Mouse (Mus musculus) lung, postnatal 4 days (tissue): ENCODE results near the gene Map3k3.
A peak's percentile ranks its signal among the peaks of the same experiment; 100 is the strongest.

Source experiments
- DNase-seq, 2 experiments: peaks; one replicate each; pipeline ENCODE4 v3.0.0; 2021

Map3k3 gene

DNA sequence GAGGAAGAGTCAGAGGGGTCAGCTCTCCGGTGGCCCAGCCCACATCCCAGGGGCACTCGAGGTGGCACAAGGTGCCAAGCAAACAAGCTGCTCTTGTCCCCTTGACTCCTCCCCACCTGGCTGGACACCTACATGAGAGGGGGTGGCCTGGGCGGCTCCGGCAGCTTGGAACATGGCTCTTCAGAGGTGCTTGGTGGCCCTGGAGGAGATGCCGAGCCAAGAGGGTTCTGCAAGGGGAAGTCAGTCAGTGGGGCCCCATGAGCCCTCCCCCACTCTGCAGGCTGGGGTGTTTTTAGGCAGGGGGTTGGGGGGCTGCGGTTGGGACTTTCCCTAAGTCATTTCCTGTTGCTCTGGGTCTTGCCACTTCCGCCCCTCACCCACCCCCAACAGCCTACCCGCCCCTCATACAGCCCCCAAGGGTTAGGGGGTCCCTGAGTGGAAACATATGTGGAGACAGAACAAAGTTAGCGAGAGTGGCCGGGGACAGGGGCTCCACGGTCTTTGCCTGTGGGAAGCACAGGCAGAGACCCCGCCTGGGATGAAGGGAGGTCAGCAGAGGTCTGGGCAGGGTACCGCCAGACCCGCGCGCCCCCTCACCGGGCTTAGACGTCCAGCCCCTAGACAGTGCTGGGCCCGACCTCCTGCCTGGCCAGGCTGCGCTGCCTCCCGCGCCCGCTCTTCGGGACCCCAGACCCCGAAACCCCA, 75.0 kb downstream of the Map3k3 start:
- peak; percentile 80 to 92 for DNase-seq

GRCm38 (mm10) chr11:106159921-106160840, 75.8 kb downstream of the Map3k3 start:
- DNase-seq, result peak; percentile 86 to 92

DNA sequence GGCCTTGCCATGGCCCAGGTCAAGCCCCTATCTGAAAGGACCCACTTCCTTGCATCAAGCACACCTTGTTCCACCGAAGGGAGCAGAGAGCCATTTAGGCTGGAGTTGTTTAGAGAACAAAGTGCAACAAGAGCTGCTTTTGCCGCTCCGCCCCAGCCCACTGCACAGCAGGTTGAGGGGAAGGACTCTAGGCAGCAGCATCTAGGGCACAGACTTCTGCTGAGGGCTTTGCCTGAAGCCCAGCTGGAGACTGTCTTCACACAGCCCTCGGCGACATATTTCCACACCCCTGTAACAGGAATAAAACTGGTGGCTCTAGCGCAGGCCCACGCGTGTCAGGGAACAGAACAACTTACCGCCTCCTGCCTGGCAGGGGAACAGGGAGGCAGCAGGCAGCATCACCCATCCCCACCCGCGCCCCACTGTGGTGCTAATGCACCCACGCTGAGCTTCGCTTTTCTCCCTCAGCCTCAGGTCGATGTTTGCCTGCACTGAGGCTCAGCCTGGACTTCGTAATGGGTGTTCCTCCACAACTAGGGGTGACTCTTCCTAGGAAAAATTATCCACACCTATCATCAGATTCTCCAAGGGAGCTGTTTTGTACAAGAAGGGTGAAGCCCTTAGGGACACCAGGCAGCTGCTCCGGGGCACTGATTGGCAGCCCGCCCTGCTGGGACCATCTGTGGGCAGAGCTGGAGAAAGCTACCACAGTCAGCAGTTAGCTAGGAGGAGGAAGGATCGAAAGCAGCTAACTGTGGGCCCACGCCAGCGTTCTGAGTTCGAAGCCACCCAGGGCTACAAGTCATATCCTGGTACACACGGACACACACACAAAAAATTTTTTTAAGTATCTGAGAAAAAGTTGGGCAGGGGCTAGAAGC, 76.7 kb downstream of the Map3k3 start, which contains the start of the genes Gm10840 and Limd2:
Gene Gm10840 (plus strand): TSS at position 10 of the 881 bp plus-strand sequence.
Gene Limd2 (minus strand): TSS at position 20 of the 881 bp plus-strand sequence.
- DNase-seq, result peak; percentile 68 to 81

GRCm38 (mm10) chr11:106162237-106162636, 77.8 kb downstream of the Map3k3 start:
- DNase-seq, result no peak

GRCm38 (mm10) chr11:106163546-106163945, 79.1 kb downstream of the Map3k3 start:
- DNase-seq, result peak in 1 of 2 experiments; percentile 63

GRCm38 (mm10) chr11:106164601-106165180, 80.3 kb downstream of the Map3k3 start:
- no peak for DNase-seq

- DNase-seq, result peak; percentile 37 to 45
Observed at GRCm38 (mm10) chr11:106167435-106167834, 83.0 kb downstream of the Map3k3 start.

- DNase-seq, result peak in 1 of 2 experiments; percentile 60
Observed at GRCm38 (mm10) chr11:106170807-106171206, 86.4 kb downstream of the Map3k3 start.

- DNase-seq, result no peak
Observed at GRCm38 (mm10) chr11:106173228-106173627, 88.8 kb downstream of the Map3k3 start.

GRCm38 (mm10) chr11:106174372-106174771, 90.0 kb downstream of the Map3k3 start:
- no peak for DNase-seq

DNA sequence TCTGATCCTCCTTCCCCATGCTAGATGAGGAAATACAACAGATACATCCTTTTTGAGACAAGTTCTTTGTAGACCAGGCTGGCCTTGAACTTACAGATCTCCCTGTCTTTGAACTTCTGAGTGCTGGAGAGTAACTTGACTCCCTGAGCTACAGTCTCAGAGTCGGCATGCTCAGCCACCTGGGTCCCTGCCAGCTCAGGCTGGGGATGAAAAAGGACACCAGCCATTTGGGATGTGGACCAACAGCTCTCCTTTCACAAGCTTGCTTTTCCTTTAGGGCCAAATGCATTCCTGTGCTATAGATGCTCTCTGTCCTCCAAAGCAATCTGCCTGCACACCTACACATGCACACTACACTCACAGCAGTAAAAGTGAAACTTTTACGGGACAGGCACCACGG, 90.7 kb downstream of the Map3k3 start:
- no peak for DNase-seq

- DNase-seq, result no peak
Observed at GRCm38 (mm10) chr11:106176372-106176771, 92.0 kb downstream of the Map3k3 start.

GRCm38 (mm10) chr11:106178036-106178782, 93.8 kb downstream of the Map3k3 start:
- no peak for DNase-seq

GRCm38 (mm10) chr11:106179711-106180448, 95.5 kb downstream of the Map3k3 start:
- no peak for DNase-seq

GRCm38 (mm10) chr11:106180449-106180801, 96.0 kb downstream of the Map3k3 start:
- DNase-seq, result no peak

DNA sequence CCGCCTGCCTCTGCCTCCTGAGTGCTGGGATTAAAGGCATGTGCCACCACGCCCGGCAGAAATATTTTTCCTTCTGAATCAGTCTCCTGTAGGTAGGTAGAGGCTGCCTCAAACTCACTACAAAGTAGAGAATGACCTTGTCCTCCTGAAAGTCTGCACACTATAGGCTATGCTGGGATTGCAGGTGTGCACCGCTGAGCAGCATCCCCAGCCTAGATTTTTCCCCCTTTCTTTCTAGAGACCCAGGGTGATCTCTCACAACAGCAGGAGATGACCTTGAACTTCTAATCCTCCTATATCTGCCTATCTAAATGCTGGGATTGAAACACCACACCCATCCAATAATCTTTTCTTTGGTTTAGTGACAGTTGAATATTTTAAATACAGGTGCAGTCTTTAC, 102.9 kb downstream of the Map3k3 start:
- no peak for DNase-seq

DNA sequence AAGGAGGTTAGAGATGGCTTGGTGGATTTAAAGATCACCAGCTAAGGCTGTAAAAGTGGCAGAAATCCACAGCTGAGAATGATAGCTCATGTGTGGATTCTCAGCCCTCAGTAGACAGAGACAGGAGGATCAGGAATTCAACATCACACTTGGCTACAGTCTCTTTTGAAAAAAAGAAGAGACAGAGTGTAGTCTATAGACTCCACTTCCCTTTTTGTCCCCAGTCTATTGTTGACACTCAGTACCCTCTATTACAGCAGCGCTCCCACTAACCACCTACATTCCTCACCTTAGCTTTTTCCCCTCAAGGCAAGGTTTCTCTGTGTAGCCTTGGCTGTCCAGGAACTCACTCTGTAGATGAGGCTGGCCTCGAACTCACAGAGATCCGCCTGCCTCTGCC, 107.3 kb downstream of the Map3k3 start:
- no peak for DNase-seq

- DNase-seq, result no peak
Observed at GRCm38 (mm10) chr11:106192241-106192640, 107.8 kb downstream of the Map3k3 start.

GRCm38 (mm10) chr11:106192657-106193370, 108.4 kb downstream of the Map3k3 start:
- no peak for DNase-seq
